Comparison of ENCODE assay signal across 21 mouse cellular contexts in the genomic region with DNA sequence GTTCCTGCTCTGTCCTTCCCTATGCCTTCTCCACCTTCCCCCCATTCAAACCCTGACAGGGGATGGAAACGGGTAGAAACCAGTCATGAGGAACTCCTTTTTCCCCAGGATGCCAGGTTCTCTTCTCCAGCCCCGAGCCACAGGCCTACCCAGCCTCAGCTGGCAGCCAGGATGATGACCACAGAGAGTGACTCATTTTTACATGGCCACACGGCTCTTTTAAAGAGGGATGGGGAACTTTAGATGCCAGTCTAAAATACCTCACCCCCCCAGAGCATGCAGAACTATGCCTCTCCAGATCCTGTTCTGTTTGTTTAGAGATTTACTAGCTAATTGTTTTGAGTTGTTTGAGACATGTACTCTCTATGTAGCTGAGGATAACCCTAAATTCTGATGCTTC. TPM values are rescaled to one million over a fixed set of nuclear protein-coding genes. Genes with fewer than 3 reads are reported as not detected.
A peak's percentile ranks its signal among the peaks of the same experiment; 100 is the strongest.
DNase-seq lines count a peak whose midpoint lies in the region; ATAC-seq and TF ChIP-seq lines count a peak whose summit lies in the region.
"Had no signal": no experiment of that assay in that cellular context is flagged by ENCODE, and none has a peak within 500 bp of the region (broad histone marks: within the 10 kb centered on the region; RNA-seq: fewer than 3 reads in every experiment).

No protein-coding gene starts in this region.

- no peaks in the 10 kb centered on the region for H3K27me3 ChIP-seq in kidney, adult 2 months (replicated peaks; ENCODE audit: control insufficient read depth, insufficient read depth, low read length)
- H3K27me3 ChIP-seq in C2C12 (ENCODE audit: control insufficient read depth, insufficient read depth, insufficient read length) = no peaks in the 10 kb centered on the region
- 0 out of 2 replicates have a peak, but pooled peaks cover 6% of the 10 kb centered on the region for H3K27me3 ChIP-seq in forebrain, embryonic 13.5 days
- H3K27me3 ChIP-seq: CH12.LX; embryonic facial prominence, embryonic 13.5 days; forebrain, embryonic 15.5 days had no signal

- H3K9me3 ChIP-seq in forebrain, embryonic 13.5 days (replicated peaks) = no peaks in the 10 kb centered on the region
- H3K9me3 ChIP-seq: embryonic facial prominence, embryonic 13.5 days; forebrain, embryonic 15.5 days; heart, embryonic 10.5 days; hindbrain, embryonic 12.5 days; limb, embryonic 10.5 days; midbrain, embryonic 13.5 days had no signal

- no peak for TF ChIP-seq POLR2A in kidney, adult 2 months (IDR thresholded peaks at IDR 0.05; ENCODE audit: low read depth, low read length)

- no peak overlapping the region for H3K4me3 ChIP-seq in kidney, adult 2 months (ENCODE audit: insufficient read depth, low read depth, low read length)
- H3K4me3 ChIP-seq in C2C12 (ENCODE audit: insufficient read depth, poor library complexity, severe bottlenecking) = no peak overlapping the region
- H3K4me3 ChIP-seq in forebrain, embryonic 13.5 days = no peak overlapping the region
- H3K4me3 ChIP-seq: embryonic facial prominence, embryonic 13.5 days; forebrain, embryonic 15.5 days; heart, embryonic 10.5 days; hindbrain, embryonic 12.5 days; limb, embryonic 10.5 days; midbrain, embryonic 13.5 days had no signal

- H3K9ac ChIP-seq in forebrain, embryonic 13.5 days = no peak overlapping the region
- H3K9ac ChIP-seq: embryonic facial prominence, embryonic 13.5 days; forebrain, embryonic 15.5 days; hindbrain, embryonic 12.5 days; midbrain, embryonic 13.5 days had no signal

- DNase-seq in kidney, adult 2 months = peak; percentile 19
- DNase-seq in kidney, adult 11 months = no peak
- no peak for DNase-seq in cerebellum, adult 9-10 months
- DNase-seq: cerebellum, adult 9-11 months; gastrocnemius, postnatal 25 days; kidney, postnatal 36 days; lung, adult 18-20 months; lung, postnatal 14 days; thymus, postnatal 36 days had no signal

- 64% methylated on average over 3 of the region's 3 CpGs for WGBS in kidney, adult 2 months
- 78% methylated on average over 3 of the region's 3 CpGs for WGBS in forebrain, embryonic 13.5 days

- H3K4me2 ChIP-seq in forebrain, embryonic 13.5 days = no peak overlapping the region
- H3K4me2 ChIP-seq: embryonic facial prominence, embryonic 13.5 days; hindbrain, embryonic 12.5 days; midbrain, embryonic 13.5 days had no signal

- ATAC-seq in common myeloid progenitor, adult 5-6 weeks (replicated peaks; ENCODE audit: low read depth, poor library complexity, severe bottlenecking) = peak; percentile 50
- ATAC-seq in monocyte, adult 5-6 weeks (replicated peaks; ENCODE audit: insufficient number of reproducible peaks, low FRiP score, low TSS enrichment, poor library complexity, severe bottlenecking) = 0 out of 2 replicates have a peak, but pooled peaks have one; percentile 33
- ATAC-seq in forebrain, embryonic 13.5 days = no peak
- ATAC-seq: forebrain, embryonic 15.5 days; inflammation-experienced regulatory T-cells, adult 6 months; midbrain, embryonic 13.5 days had no signal

- H3K36me3 ChIP-seq in kidney, adult 2 months (ENCODE audit: control insufficient read depth, insufficient read depth, low read length) = no peaks in the 10 kb centered on the region
- H3K36me3 ChIP-seq in C2C12 (ENCODE audit: control insufficient read depth, insufficient read depth) = no peaks in the 10 kb centered on the region
- no peaks in the 10 kb centered on the region for H3K36me3 ChIP-seq in forebrain, embryonic 13.5 days (ENCODE audit: poor library complexity, severe bottlenecking)
- H3K36me3 ChIP-seq: embryonic facial prominence, embryonic 13.5 days; forebrain, embryonic 15.5 days; heart, embryonic 10.5 days; hindbrain, embryonic 12.5 days; limb, embryonic 10.5 days; midbrain, embryonic 13.5 days had no signal

- peak overlapping the region; percentile 61 for H3ac ChIP-seq in C2C12 (ENCODE audit: control insufficient read depth, insufficient read length, low read depth)

- no peak for TF ChIP-seq CTCF in kidney, adult 2 months (conservative IDR thresholded peaks at IDR 0.05; ENCODE audit: insufficient read depth, insufficient read length, low read depth, low read length)
- TF ChIP-seq CTCF in C2C12 (IDR thresholded peaks at IDR 0.05; ENCODE audit: control insufficient read depth, insufficient read depth, insufficient read length) = no peak

- peaks cover 24% of the 10 kb centered on the region for H3K79me3 ChIP-seq in C2C12 (ENCODE audit: low read depth)

- H3K27ac ChIP-seq in kidney, adult 2 months (ENCODE audit: insufficient read depth, low read depth, low read length) = no peak overlapping the region
- no peak overlapping the region for H3K27ac ChIP-seq in forebrain, embryonic 13.5 days
- H3K27ac ChIP-seq: embryonic facial prominence, embryonic 13.5 days; forebrain, embryonic 15.5 days; heart, embryonic 10.5 days; hindbrain, embryonic 12.5 days; midbrain, embryonic 13.5 days had no signal

- peaks cover 41% of the 10 kb centered on the region for H3K79me2 ChIP-seq in C2C12 (ENCODE audit: control insufficient read depth, insufficient read depth)

- H3K4me1 ChIP-seq in kidney, adult 2 months (ENCODE audit: control insufficient read depth, insufficient read depth, low read length) = no peaks in the 10 kb centered on the region
- H3K4me1 ChIP-seq in forebrain, embryonic 13.5 days = peaks cover 41% of the 10 kb centered on the region

TF ChIP-seq in C2C12, 6 proteins besides CTCF, POLR2A, EP300 and RAD21:
- no peak for TF ChIP-seq USF1 (IDR thresholded peaks at IDR 0.05; ENCODE audit: low read depth)
- peak; percentile 41 for TF ChIP-seq MYOD1 (IDR thresholded peaks at IDR 0.05; ENCODE audit: control insufficient read depth, insufficient read length, low read depth)
- TF ChIP-seq MAX (IDR thresholded peaks at IDR 0.05) = peak; percentile 52
- peak; percentile 62 for TF ChIP-seq FOSL1 (IDR thresholded peaks at IDR 0.05; ENCODE audit: insufficient read depth, low read length, poor library complexity, severe bottlenecking)
TF ChIP-seq in C2C12: peak in this region for 3.

RNA-seq across cellular contexts. Expression of gene Fgd3, which starts 1.3 kb away (rescaled TPM):
- polyA plus RNA-seq in kidney, adult 2 months (2012; rRNA removed) = 6.2 and 6.3 TPM in 2 replicates
- 44.8 TPM for polyA plus RNA-seq in C2C12 (2012; fragmentation: generic; extraction: Trizol)
- total RNA-seq in common myeloid progenitor, adult 5-6 weeks (2017) = 8.8 and 11.9 TPM in 2 replicates
- total RNA-seq in monocyte, adult 5-6 weeks (2017) = 43.6 to 60.8 TPM (median 44.6 TPM) in 3 replicates
- polyA plus RNA-seq in forebrain, embryonic 13.5 days (2015; fragmentation: Nextera tagmentation; extraction: Ambion mirVana) = 3.0 and 3.3 TPM in 2 replicates

RNA-seq across cellular contexts. Expression of gene Bicd2, which starts 19.9 kb away (rescaled TPM):
- polyA plus RNA-seq in kidney, adult 2 months (2012; rRNA removed) = 17.0 and 17.6 TPM in 2 replicates
- 42.9 TPM for polyA plus RNA-seq in C2C12 (2012; fragmentation: generic; extraction: Trizol)
- 20.4 and 24.3 TPM in 2 replicates for total RNA-seq in common myeloid progenitor, adult 5-6 weeks (2017)
- total RNA-seq in monocyte, adult 5-6 weeks (2017) = 24.4 to 44.2 TPM (median 31.3 TPM) in 3 replicates
- polyA plus RNA-seq in forebrain, embryonic 13.5 days (2015; fragmentation: Nextera tagmentation; extraction: Ambion mirVana) = 24.8 and 26.7 TPM in 2 replicates
